Mouse (Mus musculus): Measurements from ENCODE around the gene Iqcc.

Gene Iqcc

DNA sequence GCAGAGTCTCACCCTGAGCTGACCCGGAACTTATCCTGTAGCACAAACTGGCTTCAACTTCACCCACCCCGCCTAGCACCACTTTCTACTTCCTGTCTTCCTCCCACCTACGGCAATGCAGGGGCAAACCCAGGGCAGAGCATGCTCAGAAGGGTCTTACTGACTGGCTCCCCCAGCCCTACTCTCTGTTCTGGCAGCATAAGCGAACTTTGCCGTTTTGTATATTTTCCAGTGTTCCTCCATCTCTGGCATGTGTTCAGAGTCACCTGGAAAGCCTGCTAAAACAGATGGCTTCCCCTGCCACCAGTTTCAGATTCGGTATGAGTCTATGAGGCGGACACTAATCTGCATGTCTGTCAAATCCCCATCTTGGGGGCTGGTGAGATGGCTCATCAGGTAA, 38.6 kb downstream of the Iqcc start:
- DNase-seq (ENCODE audit: low read depth, low spot score) = no peak

- no peak for DNase-seq (ENCODE audit: low read depth, low spot score)
These were observed 40.4 kb downstream of the Iqcc start, which contains the start of gene Fam167b for GRCm38 (mm10) chr4:129578466-129578865. Gene Fam167b, minus strand, starts transcription at chr4:129578549.

GRCm38 (mm10) chr4:129577688-129578087, 41.2 kb downstream of the Iqcc start:
- no peak for DNase-seq (ENCODE audit: low read depth, low spot score)

- no peak for DNase-seq (ENCODE audit: low read depth, low spot score)
These were observed 41.9 kb downstream of the Iqcc start for GRCm38 (mm10) chr4:129576863-129577491.

- DNase-seq (ENCODE audit: low read depth, low spot score) = no peak
These were observed 43.6 kb downstream of the Iqcc start for GRCm38 (mm10) chr4:129575171-129575844.

DNA sequence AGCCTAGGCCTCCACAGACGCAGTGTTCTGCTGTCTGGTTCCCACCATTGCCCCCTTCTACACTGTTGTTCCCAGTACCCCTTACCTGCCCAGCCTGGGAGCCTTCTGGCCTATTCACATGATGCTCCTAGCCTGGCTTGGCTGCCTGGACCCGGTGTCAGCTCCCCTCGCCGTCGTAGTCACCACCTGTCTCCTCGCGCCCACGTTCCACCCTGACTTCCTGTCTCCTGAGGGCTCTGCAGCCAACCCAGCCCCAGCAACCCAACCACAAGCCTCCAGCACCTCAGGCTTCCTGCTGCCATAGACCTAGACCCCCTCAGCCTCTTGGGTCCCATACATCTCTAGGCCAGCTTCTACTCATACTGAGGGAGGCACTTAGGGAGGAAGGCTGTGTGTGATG, 45.5 kb downstream of the Iqcc start, which contains the start of gene Lck:
Gene Lck (minus strand): TSS at position 212 of the 400 bp plus-strand sequence.
- DNase-seq (ENCODE audit: low read depth, low spot score) = no peak

- DNase-seq (ENCODE audit: low read depth, low spot score) = no peak
These were observed 45.9 kb downstream of the Iqcc start for GRCm38 (mm10) chr4:129573093-129573370.

GRCm38 (mm10) chr4:129572236-129573092, 46.4 kb downstream of the Iqcc start:
- no peak for DNase-seq (ENCODE audit: low read depth, low spot score)

DNA sequence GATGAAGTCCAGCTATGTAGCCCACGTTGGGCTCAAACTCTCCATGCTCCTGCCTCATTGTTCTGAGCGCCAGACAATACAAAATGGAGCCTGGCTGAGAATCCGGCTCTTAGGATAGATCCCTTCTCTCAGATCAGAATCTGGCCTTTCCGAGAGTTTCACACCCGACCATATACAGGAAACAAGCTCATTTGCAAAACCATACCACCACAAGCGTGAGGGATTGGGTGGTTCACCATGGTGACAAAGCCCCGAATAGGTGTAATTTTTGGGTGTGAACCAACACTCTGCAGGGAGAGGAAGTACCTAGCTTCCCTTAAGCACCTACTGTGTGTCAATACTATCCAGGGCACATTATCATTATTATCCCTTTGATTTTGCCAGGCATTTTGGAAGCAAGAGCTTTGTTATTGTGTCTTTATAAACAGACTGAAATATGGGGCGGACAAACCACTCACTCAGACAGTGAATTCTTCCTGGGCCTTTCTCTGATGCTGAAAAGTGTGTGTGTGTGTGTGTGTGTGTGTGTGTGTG, 47.3 kb downstream of the Iqcc start:
- DNase-seq (ENCODE audit: low read depth, low spot score) = no peak

DNA sequence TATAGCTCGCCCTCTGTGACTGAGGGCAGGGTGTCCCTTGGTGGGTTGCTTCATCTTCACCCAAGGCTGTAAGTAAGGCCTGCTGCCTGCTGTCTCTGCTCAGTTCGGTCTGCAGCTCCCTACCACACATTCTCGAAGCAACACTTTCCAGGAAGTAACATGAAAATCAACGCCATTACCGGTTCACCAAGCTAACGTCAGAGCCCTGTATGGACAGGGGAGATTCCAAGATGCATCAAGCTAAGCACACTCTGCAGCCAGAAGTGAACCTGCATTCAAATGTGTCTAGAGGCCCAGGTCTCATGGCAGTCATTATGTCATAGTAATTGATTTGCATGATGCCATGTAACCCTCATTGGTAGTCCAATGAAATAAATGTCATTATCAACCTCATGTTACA, 48.9 kb downstream of the Iqcc start:
- DNase-seq (ENCODE audit: low read depth, low spot score) = no peak

DNA sequence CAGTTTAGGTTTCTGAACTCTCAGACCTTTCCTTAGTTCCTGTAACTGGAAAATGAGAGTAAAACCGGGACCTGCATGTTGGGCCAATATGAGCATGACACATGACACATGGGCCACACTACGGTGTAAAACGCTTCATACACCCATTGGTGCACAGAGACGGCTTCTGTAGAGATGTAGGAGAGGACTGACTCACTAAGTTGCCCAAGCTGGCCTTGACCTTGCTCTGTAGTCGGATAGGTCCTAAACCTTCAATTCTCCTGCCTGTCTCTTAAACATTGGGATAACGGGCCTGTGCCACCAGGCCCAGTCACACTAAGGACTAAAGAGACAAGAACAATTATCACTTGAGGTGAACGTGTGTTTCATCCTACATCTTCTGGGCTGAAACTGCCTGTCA, 50.5 kb downstream of the Iqcc start:
- DNase-seq (ENCODE audit: low read depth, low spot score) = no peak

GRCm38 (mm10) chr4:129565139-129565538, 53.8 kb downstream of the Iqcc start:
- no peak for DNase-seq (ENCODE audit: low read depth, low spot score)
